Mouse (Mus musculus) spleen, embryonic (tissue): ENCODE results near the gene Necap2.

Source experiments
- CTCF ChIA-PET: fragments of 350-600 bp; sonication (Branson Sonifier 250); formaldehyde crosslinking; loops from one replicate; lab custom pipeline; 2022; lab: Charles Lee

Gene Necap2

DNA sequence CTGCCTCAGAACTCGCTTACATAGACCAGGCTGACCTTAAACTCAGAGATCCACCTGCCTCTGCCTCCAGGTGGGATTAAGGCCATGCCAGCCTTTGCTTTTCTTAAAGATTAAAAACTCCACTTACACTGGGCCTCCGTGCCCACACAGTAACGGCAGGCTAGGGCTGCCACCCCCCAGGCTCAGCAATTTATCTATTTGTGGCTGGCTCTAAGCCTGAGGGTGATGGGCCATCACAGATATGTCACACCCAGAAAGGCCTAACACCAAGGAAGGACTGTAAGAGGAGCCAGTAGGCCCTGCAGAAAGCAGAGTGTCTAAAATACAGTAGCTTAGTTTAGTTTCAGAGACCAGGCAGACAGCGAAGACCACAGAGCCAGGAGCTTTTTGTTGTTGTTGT, 4.0 kb downstream of the Necap2 start:
- CTCF ChIA-PET, result no interaction called here

DNA sequence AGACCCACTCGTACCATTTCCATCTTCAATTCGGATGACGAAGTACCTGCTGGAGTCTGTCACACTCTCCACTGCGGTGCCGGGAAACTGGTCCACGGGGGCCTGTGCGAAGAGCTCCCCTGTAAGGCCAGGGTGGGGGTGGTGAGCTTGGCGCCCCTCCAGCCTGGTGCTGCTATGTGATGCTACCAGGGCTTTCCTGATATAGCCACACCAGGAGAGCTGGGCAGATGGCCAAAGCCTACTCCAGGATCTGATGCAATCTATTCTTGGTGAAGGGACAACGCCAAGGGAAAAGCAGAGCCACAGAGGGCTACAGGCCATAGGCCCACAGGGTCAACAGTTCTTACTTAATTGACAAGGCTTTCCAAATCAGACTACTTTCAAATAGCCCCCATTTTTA, 4.5 kb downstream of the Necap2 start:
- CTCF ChIA-PET, result no interaction called here

GRCm38 (mm10) chr4:141072502-141072901, 5.7 kb downstream of the Necap2 start:
- CTCF ChIA-PET, result no interaction called here

DNA sequence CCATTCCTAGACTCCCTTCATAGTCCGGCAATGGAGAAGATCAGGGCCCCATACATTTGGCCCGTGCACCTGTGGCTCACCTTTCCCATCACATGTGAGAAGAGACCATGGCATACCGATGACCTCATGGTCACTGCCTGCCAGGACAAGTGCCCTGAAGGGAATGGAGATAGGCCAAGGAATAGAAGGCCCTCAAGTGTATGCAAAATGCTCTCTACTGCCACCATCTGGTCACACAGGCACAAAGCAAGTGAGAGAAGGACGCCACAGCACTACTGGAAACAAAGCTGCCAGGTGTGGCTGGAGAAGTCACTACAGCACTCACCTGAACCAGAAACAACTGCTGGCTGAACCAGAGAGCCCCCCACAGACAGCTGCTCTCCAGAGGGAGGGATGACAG, 8.4 kb downstream of the Necap2 start:
- CTCF ChIA-PET, result no interaction called here

DNA sequence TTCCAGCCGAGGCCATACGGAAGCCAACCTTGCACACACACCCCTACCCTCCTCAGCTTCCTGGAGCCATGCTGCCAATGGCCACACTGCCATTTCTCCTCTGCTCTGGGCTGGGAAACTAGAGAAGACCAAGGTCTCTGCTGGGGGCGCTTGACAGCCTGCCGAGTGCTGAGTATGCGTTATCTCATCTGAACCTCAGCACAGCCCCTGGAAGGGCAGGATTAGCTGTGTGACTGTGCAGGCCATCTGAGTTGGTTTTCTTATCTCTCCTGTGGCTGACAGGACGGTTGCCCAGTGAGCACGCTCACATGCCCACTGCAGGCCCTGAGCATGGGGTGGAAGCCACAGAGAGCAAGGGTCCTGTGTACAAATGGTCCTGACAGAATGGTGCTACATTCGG, 9.5 kb downstream of the Necap2 start:
- CTCF ChIA-PET, result interaction anchor here (1.2 to 1.3 kb wide), 2 partner anchors 9 to 102 kb away, joined by 3 to 4 read pairs; no protein-coding TSS in a partner anchor

DNA sequence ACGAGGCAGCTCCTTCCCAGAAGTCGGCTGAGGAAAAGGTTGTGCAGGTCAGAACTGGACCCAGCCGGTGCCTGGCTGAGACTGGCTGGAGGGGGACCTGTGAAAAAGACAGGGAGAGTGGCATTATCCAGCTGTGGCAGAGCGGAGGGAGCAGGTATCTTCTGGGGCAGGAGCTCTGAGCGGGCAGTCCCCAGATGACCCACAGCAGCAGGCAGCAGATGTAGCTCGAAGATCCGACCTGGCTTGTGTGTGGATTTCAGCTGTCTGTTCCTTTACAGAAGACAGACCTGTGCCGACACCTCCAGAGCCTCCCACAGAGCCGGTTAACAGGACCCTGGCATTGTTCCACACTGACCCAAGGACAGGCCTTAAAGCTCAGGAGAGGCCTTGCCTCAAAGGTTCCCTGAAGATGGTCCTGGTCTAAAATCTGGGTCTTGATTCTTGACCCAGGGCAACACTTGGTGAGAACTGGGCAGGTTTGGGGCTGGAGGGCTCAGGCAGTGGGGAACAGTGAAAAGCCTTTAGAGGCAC, 10.6 kb downstream of the Necap2 start:
- CTCF ChIA-PET, result interaction anchor here (1.2 to 1.3 kb wide), 2 partner anchors 10 to 101 kb away, joined by 3 to 4 read pairs; no protein-coding TSS in a partner anchor

DNA sequence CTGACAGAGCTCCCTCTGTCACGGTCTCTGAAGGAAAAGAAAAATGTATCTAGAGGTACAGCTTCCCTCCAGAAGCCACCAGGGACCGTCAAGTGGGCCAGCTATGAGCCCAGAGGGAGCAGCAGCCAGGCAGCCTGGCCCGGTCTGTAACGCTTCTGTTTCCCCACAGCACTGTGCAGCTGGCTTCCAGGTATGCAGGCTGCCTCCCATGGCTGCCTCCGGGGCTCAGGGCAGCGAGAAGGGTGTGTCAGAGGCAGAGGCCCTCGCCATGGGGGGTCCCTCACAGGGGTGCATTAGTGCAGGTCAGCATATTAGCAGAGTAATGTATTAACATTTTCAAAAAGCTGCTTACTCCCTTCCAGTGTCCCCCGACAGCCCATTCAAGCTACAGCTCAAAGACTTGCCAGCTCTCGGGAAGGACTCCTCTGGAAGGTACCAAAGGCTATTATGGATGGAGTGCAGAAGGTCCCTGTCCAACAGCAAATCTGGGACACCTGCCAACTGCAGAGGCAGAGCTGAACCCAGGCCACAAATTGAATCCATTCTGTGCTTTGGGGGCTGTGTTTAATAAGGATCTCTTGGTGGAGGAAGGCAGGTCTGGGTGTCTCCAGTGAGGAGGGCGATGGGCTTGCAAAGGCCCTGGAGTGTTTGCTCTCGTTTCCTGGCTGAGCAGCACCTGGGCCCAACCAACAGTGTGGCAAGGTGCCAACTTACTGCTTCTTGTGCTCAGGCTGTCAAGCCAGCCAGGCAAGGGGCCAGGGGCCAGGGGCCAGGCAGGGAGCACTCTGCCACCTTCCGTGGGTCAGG, 11.2 kb downstream of the Necap2 start:
- CTCF ChIA-PET, result no interaction called here

DNA sequence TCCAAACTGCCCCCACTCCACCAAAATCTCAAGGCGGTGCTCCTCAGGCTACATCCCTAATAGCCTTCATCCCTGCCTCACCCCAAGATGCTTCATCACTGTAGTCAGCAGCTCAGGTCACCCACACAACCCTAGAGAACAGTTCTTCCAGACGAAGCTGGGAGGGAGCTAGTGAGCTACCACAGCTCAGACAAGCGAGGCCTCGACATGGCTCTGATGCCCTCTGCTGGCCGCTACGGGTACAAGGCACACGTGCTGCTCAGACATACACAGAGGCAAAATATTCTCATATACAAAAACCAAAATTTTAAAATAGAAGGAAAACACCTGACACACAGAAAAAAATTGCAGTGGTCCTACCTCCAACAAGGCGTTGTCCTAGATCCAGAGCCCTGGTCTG, 13.0 kb downstream of the Necap2 start:
- CTCF ChIA-PET, result no interaction called here

DNA sequence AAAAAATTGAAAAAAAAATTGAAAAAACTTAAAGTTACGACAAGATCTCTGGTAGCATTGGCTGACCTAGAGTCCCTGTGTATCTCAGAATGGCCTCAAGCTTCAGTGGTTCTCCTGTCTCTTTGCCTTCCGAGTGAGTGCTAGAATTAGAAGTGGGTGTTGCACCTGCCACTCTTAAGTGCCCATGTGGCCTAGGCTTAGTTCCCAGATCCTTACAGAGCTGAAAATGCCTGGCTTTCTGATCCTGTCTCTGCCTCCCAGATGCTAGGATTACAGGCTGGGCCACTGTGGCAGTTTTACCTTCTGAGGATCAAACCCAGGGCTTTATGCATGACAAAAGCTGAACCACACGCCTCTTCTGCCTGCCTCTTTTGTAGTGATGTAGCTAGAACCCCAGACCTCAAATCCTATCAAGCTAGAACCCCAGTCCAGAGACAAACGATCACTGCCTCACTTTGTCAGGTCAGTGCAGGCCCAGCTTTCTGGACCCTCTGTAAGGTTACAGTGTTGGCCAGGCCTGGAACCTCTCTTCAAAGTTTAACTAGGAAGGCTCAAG, 14.0 kb downstream of the Necap2 start:
- CTCF ChIA-PET, result interaction anchor here (1.0 kb wide), 1 partner anchor 19 kb away, joined by 3 read pairs; no protein-coding TSS in a partner anchor

DNA sequence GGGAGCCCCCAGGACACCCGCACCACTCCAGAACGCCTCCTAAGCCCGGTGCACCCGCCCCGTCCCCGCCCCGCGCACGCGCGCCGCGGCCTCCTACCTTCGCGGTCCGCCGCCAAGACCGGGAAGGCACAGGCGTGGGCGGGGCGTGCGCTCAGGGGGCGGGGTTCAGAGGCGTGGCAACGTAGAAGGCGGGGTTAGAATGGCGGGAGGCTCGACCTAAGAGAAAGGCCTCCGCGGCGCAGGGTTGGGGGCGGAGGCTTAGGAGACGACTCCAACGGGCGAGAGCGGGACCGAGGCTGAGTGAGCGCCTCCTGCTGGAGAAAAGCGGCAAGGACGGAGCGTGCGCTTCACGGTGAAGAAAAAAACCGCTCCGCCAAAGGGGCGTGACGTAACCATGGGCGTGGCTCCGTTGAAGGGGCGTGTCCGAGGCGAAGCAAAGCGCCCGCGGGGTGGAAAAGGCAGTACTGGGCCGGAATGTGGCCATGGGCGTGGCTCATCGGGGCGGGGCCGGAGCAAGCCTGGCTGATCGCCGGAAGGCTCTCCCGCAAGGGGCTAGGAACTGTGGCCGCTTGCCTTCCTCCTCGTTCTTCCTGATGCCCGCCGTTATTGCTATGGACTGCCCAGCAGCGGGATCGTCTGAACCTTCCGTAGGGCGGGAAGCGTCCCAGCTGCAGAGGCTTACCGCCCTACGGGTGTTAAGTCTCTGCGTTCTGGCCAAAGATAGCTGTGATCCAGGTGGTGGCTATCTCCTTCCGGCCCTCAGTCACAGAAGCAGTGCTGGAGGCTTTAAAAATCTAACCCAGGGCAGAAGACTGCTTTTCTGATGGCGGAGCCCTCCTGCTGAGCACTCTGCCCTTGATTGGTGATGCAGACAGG, 17.5 kb downstream of the Necap2 start, which contains the start of gene Crocc:
Crocc (minus strand) TSS at position 125 of the 876 bp plus-strand sequence.
- CTCF ChIA-PET, result interaction anchor here (0.7 to 2.0 kb wide), 2 partner anchors 16 to 84 kb away, joined by 3 to 4 read pairs; no protein-coding TSS in a partner anchor

DNA sequence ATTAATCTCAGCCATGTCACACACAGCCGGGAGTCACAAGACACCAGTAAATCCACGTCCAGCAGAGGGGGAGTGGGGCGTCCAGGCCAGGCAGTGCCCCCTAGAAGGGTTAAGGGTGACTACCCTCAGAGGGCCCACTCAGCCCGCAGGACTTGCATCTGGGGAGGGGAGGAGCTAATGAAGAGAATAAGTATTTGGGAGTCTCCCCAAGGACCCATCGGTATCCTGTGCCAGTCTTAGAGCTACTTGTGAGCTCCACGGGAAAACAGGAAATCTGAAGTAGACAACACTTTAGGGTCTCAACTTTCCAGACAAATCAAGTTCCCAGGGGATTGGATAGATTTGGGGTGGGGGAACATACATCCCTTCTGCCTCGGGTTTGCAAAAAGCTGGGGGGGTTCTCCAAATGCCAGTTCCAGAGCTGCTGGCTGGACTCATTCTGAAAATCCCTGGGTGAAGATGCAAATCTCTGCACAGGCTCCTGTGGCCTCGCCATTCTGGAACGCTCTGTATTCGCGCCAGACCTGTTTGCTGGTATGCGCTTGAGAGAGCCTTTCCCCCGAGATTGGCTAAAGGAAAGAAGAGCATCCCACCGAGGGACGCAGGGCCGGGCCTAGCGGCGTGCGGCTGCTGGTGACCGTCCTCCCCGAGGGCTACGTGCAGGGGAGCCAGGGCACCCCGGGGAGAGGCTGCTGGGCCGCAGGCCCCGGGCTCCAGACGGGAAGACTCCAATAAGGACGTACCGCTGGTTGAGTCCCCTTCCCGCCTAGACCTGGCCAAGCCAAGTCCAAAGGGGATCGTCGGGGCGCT, 18.3 kb downstream of the Necap2 start:
- CTCF ChIA-PET, result interaction anchor here (0.7 to 2.0 kb wide), 3 partner anchors 17 to 668 kb away, joined by 3 to 4 read pairs (median 3); no protein-coding TSS in a partner anchor

- CTCF ChIA-PET, result interaction anchor here (0.7 to 1.2 kb wide), 4 partner anchors 10 to 669 kb away, joined by 3 to 10 read pairs (median 5); no protein-coding TSS in a partner anchor
These were observed 19.3 kb downstream of the Necap2 start for GRCm38 (mm10) chr4:141058835-141059234.

DNA sequence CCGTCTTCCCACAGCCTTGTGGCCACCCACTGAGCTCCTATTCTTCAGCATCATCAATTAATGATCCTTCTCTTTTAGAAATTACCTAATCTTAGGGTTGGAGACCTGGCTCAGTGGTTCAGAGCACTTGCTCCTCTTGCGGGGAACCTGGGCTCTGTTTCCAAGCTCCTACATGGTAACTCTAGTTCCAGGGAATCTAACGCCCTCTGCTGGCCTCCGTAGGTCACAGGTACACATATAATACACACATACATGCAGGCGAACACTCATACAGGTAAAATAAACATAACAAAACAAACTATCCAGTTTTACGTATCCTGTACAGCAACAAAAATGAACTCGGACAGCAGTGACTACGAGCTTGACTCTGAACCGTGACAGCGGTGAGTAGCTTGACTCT, 21.2 kb downstream of the Necap2 start:
- CTCF ChIA-PET, result interaction anchor here (1.1 kb wide), 1 partner anchor 250 kb away, joined by 8 read pairs; no protein-coding TSS in a partner anchor

DNA sequence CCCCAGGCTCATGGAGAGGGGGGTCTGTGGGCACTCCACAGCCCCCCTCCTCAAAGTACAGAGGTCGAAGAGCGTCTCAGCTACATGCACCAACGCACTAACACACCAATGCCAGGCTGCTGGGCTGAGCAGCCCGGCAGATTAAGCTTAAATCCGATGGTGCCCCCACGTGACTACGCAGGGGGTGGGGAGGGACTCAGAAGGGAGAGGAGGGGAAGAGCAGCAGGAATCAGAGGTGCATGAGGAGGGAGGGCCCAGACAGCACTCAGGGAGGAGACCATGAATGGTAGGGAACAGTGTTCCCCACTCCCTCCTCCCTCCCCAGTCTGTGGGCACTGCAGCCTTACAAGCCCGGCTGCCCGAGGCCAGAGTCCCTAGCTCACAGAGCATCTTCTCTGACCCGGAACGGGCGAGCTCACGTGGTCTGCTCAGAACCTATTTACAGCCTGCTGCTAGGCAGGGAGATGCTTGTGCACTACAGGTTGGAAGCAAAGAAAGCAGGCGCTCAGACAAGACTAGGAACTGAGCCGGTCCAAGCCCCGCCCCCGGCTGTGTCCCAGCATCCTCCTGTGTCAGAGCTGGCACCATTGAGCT, 24.5 kb downstream of the Necap2 start:
- CTCF ChIA-PET, result no interaction called here

GRCm38 (mm10) chr4:141053138-141053537, 25.0 kb downstream of the Necap2 start:
- CTCF ChIA-PET, result no interaction called here

DNA sequence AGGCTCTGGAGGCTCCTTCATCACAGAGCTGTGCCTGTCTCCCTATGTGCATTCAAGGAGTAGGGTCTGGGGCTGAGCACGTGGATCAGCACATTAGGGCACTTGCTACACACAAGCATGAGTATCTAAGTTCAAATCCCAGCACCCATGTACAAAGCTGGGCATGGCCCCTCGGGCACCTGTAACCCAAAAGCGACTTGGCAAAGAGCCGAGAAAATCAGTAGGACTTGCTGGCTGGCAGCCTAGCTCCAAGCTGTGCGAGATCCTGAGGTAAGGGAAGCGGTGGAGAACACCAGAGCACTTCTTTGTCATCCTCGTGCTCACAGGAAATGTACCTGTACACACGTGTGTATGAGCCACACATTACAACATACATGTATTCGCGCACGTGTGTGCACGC, 25.7 kb downstream of the Necap2 start:
- CTCF ChIA-PET, result no interaction called here

DNA sequence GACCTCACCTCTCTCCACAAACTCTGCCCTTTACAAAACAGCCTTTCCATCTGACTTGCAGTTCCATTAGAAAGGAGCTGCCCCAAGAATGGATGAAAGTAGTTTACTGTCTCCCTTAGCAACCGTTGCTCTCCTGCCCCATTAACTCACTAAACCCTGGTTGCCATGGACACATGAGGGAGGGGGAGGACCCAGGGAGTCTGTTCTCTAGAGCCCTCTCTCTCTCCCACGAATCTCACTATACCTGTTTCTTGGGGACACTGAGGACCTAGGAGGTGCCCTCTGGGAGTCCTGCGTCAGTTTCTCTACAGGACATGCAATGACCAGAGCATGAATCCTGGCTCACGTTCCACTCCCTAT, 28.7 kb downstream of the Necap2 start:
- CTCF ChIA-PET, result no interaction called here

DNA sequence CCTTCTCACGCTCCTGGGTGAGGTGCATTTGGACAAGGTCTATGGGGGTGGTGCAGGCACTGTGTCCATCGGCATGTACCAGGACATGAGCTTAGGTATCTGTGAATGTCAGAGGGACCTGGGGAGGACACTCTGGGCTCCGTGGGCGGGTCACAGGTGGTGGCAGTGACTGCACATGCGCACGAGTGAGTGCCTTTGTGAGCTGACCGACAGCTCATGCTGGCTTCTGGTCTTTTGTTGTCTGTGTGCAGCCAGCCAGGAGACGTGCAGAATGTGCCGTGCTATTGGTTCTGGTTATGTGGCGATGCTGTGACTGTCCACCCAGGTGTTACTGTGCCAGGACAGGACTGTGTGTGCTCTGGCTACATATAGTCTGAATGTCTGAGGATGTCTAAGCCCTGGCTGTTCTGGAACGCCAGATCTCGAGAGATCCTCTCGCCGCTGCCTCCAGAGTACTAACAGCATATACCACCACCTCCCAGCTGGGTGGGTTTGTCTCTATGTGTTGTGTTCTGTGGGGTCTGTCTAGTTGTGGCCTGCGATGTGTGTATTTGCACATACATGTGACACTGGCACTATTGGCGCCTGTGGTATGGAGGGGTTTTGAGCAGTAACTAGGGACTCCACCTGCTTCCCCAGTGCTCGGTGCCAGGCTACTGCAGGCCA, 29.2 kb downstream of the Necap2 start:
- CTCF ChIA-PET, result interaction anchor here (0.6 kb wide), 1 partner anchor 9 kb away, joined by 10 read pairs; no protein-coding TSS in a partner anchor

- CTCF ChIA-PET, result interaction anchor here (0.6 to 0.9 kb wide), 2 partner anchors 19 to 294 kb away, joined by 3 to 6 read pairs; no protein-coding TSS in a partner anchor
These were observed 33.3 kb downstream of the Necap2 start for GRCm38 (mm10) chr4:141044816-141045215.
